Mouse (Mus musculus) limb, embryonic 14.5 days (tissue): ENCODE results near the gene Ddx49. TPM values are rescaled to one million over a fixed set of nuclear protein-coding genes. Genes with fewer than 3 reads are reported as not detected.

Experiments used
- ATAC-seq: fragments of 200-750 bp; cut with Nextera tagmentation; 2 replicates; pipeline ENCODE4 v1.8.0; 2017; ENCODE audit warnings: low read depth, moderate number of reproducible peaks, moderate TSS enrichment; ENCODE audit not compliant: low FRiP score
- DNase-seq: peaks from one replicate; pipeline ENCODE4 v3.0.0-alpha.2; 2015; ENCODE audit warnings: low spot score
- H3K27ac ChIP-seq: fragments of 300-500 bp; sonication (generic); replicated peaks from 2 replicates; pipeline ENCODE4 v1.5.1; 2014; ENCODE audit warnings: low read depth, mild to moderate bottlenecking, low read length, moderate library complexity, mixed read lengths
- H3K27me3 ChIP-seq: fragments of 300-500 bp; sonication (generic); 2 replicates; pipeline ENCODE4 v1.6.1; 2014; ENCODE audit warnings: low read length, mixed read lengths; ENCODE audit not compliant: control insufficient read depth, insufficient read depth
- H3K36me3 ChIP-seq: fragments of 300-500 bp; sonication (generic); 2 replicates; pipeline ENCODE4 v1.6.1; 2014; ENCODE audit warnings: mild to moderate bottlenecking, low read length, moderate library complexity, mixed read lengths; ENCODE audit not compliant: control insufficient read depth, insufficient read depth
- H3K4me1 ChIP-seq: fragments of 300-500 bp; sonication (generic); 2 replicates; pipeline ENCODE4 v1.6.1; 2014; ENCODE audit warnings: antibody characterized with exemption, low read length, mixed read lengths; ENCODE audit not compliant: control insufficient read depth, insufficient read depth
- H3K4me2 ChIP-seq: fragments of 300-500 bp; sonication (generic); replicated peaks from 2 replicates; pipeline ENCODE4 v1.6.1; 2014; ENCODE audit warnings: low read depth, mild to moderate bottlenecking, low read length, moderate library complexity; ENCODE audit not compliant: severe bottlenecking
- H3K4me3 ChIP-seq: fragments of 300-500 bp; sonication (generic); replicated peaks from 2 replicates; pipeline ENCODE4 v1.5.1; 2014; ENCODE audit warnings: low read length
- H3K9ac ChIP-seq: fragments of 300-500 bp; sonication (generic); 2 replicates; pipeline ENCODE4 v1.6.1; 2014; ENCODE audit warnings: mild to moderate bottlenecking, low read depth, low read length, moderate library complexity; ENCODE audit not compliant: severe bottlenecking
- H3K9me3 ChIP-seq: fragments of 300-500 bp; sonication (generic); 2 replicates; pipeline ENCODE4 v1.6.1; 2016; ENCODE audit warnings: low read length; ENCODE audit not compliant: control insufficient read depth
- POLR2A ChIP-seq: fragments of 200-500 bp; IDR thresholded peaks from 2 replicates; pipeline ENCODE4 v1.8.0; 2012; ENCODE audit warnings: inconsistent platforms, mild to moderate bottlenecking, moderate library complexity, borderline replicate concordance; ENCODE audit not compliant: insufficient read depth, insufficient read length; ENCODE audit errors: extremely low read depth
- WGBS: fragments of 180-500 bp; shearing (Covaris S2); extraction: QIAGEN DNeasy Blood & Tissue Kit; methylation state at CpG from one replicate; pipeline ENCODE4 v1.1.7; 2014; 5-methylcytosine and 5-hydroxymethylcytosine counted together
- polyA plus RNA-seq, 2 experiments: library from polyadenylated mRNA; depleted of rRNA in 1 of 2; stranded (reverse) in 1 of 2; unstranded in 1 of 2; fragments of >200 nt; fragmentation: Nextera tagmentation in 1 of 2; extraction: Ambion mirVana in 1 of 2; gene quantifications; 2 replicates each; pipeline versions ENCODE4 v1.2.1 to v1.2.3; 2012 to 2014

The Ddx49 gene
- polyA plus RNA-seq, 2 experiments = 52.9 to 58.1 TPM

DNA sequence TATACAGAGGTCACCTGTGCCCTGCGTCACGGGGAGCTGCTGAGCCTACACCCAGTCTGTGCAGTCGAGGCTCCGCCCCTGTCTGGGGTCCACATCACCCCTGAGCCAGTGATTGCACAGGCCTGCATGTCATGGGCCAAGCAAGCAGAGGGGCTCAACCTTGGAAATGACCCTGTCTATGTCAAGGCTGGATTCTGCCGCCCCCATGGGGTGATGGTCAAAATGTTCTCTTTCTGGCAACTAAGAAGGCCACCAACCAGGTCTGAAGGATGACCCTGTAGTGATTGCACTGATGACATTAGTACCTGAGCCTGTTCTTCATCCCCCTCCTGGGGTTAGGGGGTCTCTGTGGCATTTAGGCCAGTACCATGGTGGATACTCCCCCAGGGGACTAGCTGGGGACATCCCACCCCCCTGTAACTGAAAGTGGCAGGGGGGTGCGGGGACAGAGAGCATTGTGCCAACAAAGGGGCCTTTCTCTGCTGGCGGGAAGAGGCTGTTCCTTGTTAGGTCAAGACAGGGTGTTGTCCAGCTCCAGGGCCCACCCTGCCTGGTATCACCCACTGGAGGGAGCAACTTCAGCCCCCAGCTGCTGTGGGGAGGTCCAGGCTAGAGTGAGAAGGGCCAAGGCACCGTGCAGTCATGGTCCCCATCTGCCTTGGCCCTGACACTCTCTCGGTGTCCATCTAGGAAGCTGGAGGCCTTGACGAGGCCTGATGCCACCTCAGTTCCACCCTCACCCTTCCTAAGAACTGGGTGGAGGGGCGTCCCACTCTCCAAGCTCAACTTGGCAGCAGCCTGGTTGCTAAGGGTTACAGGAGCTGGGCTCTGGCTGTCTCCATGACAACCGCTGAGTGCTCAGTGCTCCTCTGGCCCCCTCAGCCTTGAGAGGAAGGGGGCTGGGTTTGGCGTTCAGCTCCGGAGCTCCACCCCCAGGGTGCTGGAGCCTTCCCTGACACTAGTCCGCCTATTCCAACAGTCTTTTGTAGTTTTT, 14.5 kb upstream of the Ddx49 start:
- Histone ChIP-seq H3K4me1 (peaks cover 22% of the 10 kb centered on the region), H3K4me2 (peak overlapping the region; percentile 75), H3K27me3 (no peaks in the 10 kb centered on the region), H3K9ac (peak overlapping the region; percentile 66), H3K27ac (0 out of 2 replicates have a peak overlapping the region, but pooled peaks have one; percentile 19), H3K36me3 (peaks cover 29% of the 10 kb centered on the region), H3K4me3 (peak overlapping the region; percentile 54), H3K9me3 (no peaks in the 10 kb centered on the region)
- ATAC-seq = peak; percentile 81
- peak; percentile 90 for DNase-seq
- 13% methylated on average over 14 of the region's 15 CpGs for WGBS
- no peak for TF ChIP-seq POLR2A

- no peaks in the 10 kb centered on the region for H3K9me3 ChIP-seq
- DNase-seq (peak; percentile 79), ATAC-seq (peak; percentile 77)
- H3K27me3 ChIP-seq = no peaks in the 10 kb centered on the region
- peaks cover 22% of the 10 kb centered on the region for H3K4me1 ChIP-seq
- H3K9ac ChIP-seq = peak within 1 kb of the TSS; percentile 66
- peaks cover 38% of the 10 kb centered on the region for H3K36me3 ChIP-seq
- peak within 1 kb of the TSS; percentile 73 for H3K27ac ChIP-seq
- WGBS = 4% methylated on average over 57 of the region's 66 CpGs
- TF ChIP-seq POLR2A = 0 out of 2 replicates have a peak, but pooled peaks have one; percentile 34
- peak within 1 kb of the TSS; percentile 75 for H3K4me2 ChIP-seq
- H3K4me3 ChIP-seq = peak within 1 kb of the TSS; percentile 54
These were observed 13.6 kb upstream of the Ddx49 start, which contains the start of gene Cers1 for GRCm38 (mm10) chr8:70315624-70316510. TSS of gene Cers1 (plus strand) at chr8:70315775.

- H3K27me3 ChIP-seq = no peaks in the 10 kb centered on the region
- H3K9ac ChIP-seq = no peak overlapping the region
- no peak overlapping the region for H3K4me3 ChIP-seq
- ATAC-seq (no peak), DNase-seq (no peak)
- TF ChIP-seq POLR2A = no peak
- H3K4me2 ChIP-seq = no peak overlapping the region
- H3K36me3 ChIP-seq = peaks cover 55% of the 10 kb centered on the region
- no peaks in the 10 kb centered on the region for H3K9me3 ChIP-seq
- H3K4me1 ChIP-seq = peaks cover 22% of the 10 kb centered on the region
- 85% methylated on average over 2 of the region's 2 CpGs for WGBS
- no peak overlapping the region for H3K27ac ChIP-seq
These were observed 11.1 kb upstream of the Ddx49 start for GRCm38 (mm10) chr8:70313399-70313798.

- no peak overlapping the region for H3K4me3 ChIP-seq
- TF ChIP-seq POLR2A = no peak
- no peak overlapping the region for H3K4me2 ChIP-seq
- no peaks in the 10 kb centered on the region for H3K27me3 ChIP-seq
- no peak for ATAC-seq
- peaks cover 1% of the 10 kb centered on the region; the same call in 1 of the 2 replicates for H3K4me1 ChIP-seq
- DNase-seq = no peak
- 25% methylated on average over 2 of the region's 2 CpGs for WGBS
- peaks cover 91% of the 10 kb centered on the region for H3K36me3 ChIP-seq
- H3K9ac ChIP-seq = no peak overlapping the region
- H3K9me3 ChIP-seq = no peaks in the 10 kb centered on the region
- no peak overlapping the region for H3K27ac ChIP-seq
These were observed 7.0 kb upstream of the Ddx49 start for GRCm38 (mm10) chr8:70309311-70309710.

GRCm38 (mm10) chr8:70302901-70303300, 612 bp upstream of the Ddx49 start:
- TF ChIP-seq POLR2A = no peak
- Histone ChIP-seq H3K9me3 (no peaks in the 10 kb centered on the region), H3K27ac (peak overlapping the region; percentile 82; the same call in 1 of the 2 replicates), H3K36me3 (peaks cover 56% of the 10 kb centered on the region), H3K27me3 (no peaks in the 10 kb centered on the region), H3K9ac (peak overlapping the region; percentile 72), H3K4me3 (peak overlapping the region; percentile 91), H3K4me2 (peak overlapping the region; percentile 77), H3K4me1 (peaks cover 14% of the 10 kb centered on the region)
- no peak for ATAC-seq
- WGBS = 5% methylated on average over 16 of the region's 16 CpGs
- no peak for DNase-seq
